In genomic region chr2:25225811-25226379, GRCm38 (mm10) we compare ENCODE assay signal across 10 mouse cellular contexts. TPM values are rescaled to one million over a fixed set of nuclear protein-coding genes. Genes with fewer than 3 reads are reported as not detected.
DNase-seq lines count a peak whose midpoint lies in the region; ATAC-seq and TF ChIP-seq lines count a peak whose summit lies in the region.
"Had no signal": no experiment of that assay in that cellular context is flagged by ENCODE, and none has a peak within 500 bp of the region (broad histone marks: within the 10 kb centered on the region; RNA-seq: fewer than 3 reads in every experiment).

No protein-coding gene starts in this region.

- H3K9ac ChIP-seq in liver, adult 2 months (ENCODE audit: low read depth, low read length), result no peak overlapping the region
- no peak overlapping the region for H3K9ac ChIP-seq in intestine, postnatal 0 days (ENCODE audit: low read depth, low read length)
- H3K9ac ChIP-seq in neural tube, embryonic 15.5 days (replicated peaks), result peak overlapping the region; percentile 63; the same call in 1 of the 2 replicates

- H3K4me1 ChIP-seq in liver, adult 2 months (ENCODE audit: control insufficient read depth, insufficient read depth, low read length), result no peaks in the 10 kb centered on the region
- H3K4me1 ChIP-seq in embryonic fibroblast, embryonic 13.5 days (ENCODE audit: control insufficient read depth, insufficient read depth, low read length), result peaks cover 3% of the 10 kb centered on the region; the same call in 1 of the 2 replicates
- peaks cover 9% of the 10 kb centered on the region; the same call in 1 of the 2 replicates for H3K4me1 ChIP-seq in intestine, postnatal 0 days (replicated peaks; ENCODE audit: control insufficient read depth, insufficient read depth, low read length)
- H3K4me1 ChIP-seq in neural tube, embryonic 15.5 days, result peaks cover 32% of the 10 kb centered on the region

- no peak overlapping the region for H3K4me3 ChIP-seq in liver, adult 2 months (ENCODE audit: insufficient read depth, low read depth, low read length)
- no peak overlapping the region; the same call in 1 of the 2 replicates for H3K4me3 ChIP-seq in embryonic fibroblast, embryonic 13.5 days (ENCODE audit: insufficient read depth, low read length)
- peak overlapping the region; percentile 87; the same call in 1 of the 2 replicates for H3K4me3 ChIP-seq in intestine, postnatal 0 days (ENCODE audit: low read depth, low read length)
- peak overlapping the region; percentile 92; the same call in 1 of the 2 replicates for H3K4me3 ChIP-seq in neural tube, embryonic 15.5 days (replicated peaks)

- no peaks in the 10 kb centered on the region for H3K27me3 ChIP-seq in liver, adult 2 months (ENCODE audit: control insufficient read depth, insufficient read depth, low read length)
- no peaks in the 10 kb centered on the region for H3K27me3 ChIP-seq in intestine, postnatal 0 days (replicated peaks; ENCODE audit: control insufficient read depth, insufficient read depth, low read length)
- H3K27me3 ChIP-seq in neural tube, embryonic 15.5 days (replicated peaks), result no peaks in the 10 kb centered on the region

- H3K36me3 ChIP-seq in liver, adult 2 months (ENCODE audit: control insufficient read depth, insufficient read depth, low read length), result no peaks in the 10 kb centered on the region; the same call in 1 of the 2 replicates
- H3K36me3 ChIP-seq in intestine, postnatal 0 days (ENCODE audit: control insufficient read depth, insufficient read depth), result peaks cover 12% of the 10 kb centered on the region; the same call in 1 of the 2 replicates
- peaks cover 5% of the 10 kb centered on the region; the same call in 1 of the 2 replicates for H3K36me3 ChIP-seq in neural tube, embryonic 15.5 days

- no peaks in the 10 kb centered on the region; the same call in 1 of the 2 replicates for H3K79me2 ChIP-seq in liver, adult 2 months (ENCODE audit: control insufficient read depth, insufficient read depth, low read length)

- no peaks in the 10 kb centered on the region for H3K9me3 ChIP-seq in intestine, postnatal 0 days (ENCODE audit: control insufficient read depth)
- H3K9me3 ChIP-seq in neural tube, embryonic 15.5 days (replicated peaks), result no peaks in the 10 kb centered on the region

- H3K27ac ChIP-seq in liver, adult 2 months (replicated peaks; ENCODE audit: insufficient read depth, low read depth, low read length), result peak overlapping the region; percentile 59
- H3K27ac ChIP-seq in embryonic fibroblast, embryonic 13.5 days (ENCODE audit: insufficient read depth, low read length), result peak overlapping the region; percentile 98
- H3K27ac ChIP-seq in intestine, postnatal 0 days (ENCODE audit: low read depth, low read length), result peak overlapping the region; percentile 94
- peak overlapping the region; percentile 99 for H3K27ac ChIP-seq in neural tube, embryonic 15.5 days (replicated peaks)

- ATAC-seq in intestine, postnatal 0 days, result no peak
- no peak for ATAC-seq in neural tube, embryonic 15.5 days (ENCODE audit: low FRiP score)

- intact Hi-C loops in left cerebral cortex, postnatal 36 days (cut with DNase I), result loop anchor here (2.0 to 5.0 kb wide), 2 partner anchors 34 to 37 kb away; partner anchors contain the start of gene Tprn

- 83% methylated on average over 8 of the region's 8 CpGs for WGBS in liver, adult 2 months
- 69% methylated on average over 8 of the region's 8 CpGs for WGBS in intestine, postnatal 0 days
- 72% methylated on average over 8 of the region's 8 CpGs for WGBS in neural tube, embryonic 15.5 days

- DNase-seq in liver, adult 2 months (ENCODE audit: extremely low read depth, low read depth, low spot score), result no peak
- no peak for DNase-seq in liver
- DNase-seq in frontal cortex, postnatal 14 days (ENCODE audit: low spot score in 2 of 2), result no peak
- no peak for DNase-seq in left cerebral cortex, postnatal 36 days (ENCODE audit: low spot score in 2 of 2)
- DNase-seq in right cerebral cortex, postnatal 25 days, result no peak

- peak overlapping the region; percentile 64 for H3K4me2 ChIP-seq in intestine, postnatal 0 days (replicated peaks; ENCODE audit: low read depth)
- H3K4me2 ChIP-seq in neural tube, embryonic 15.5 days, result peak overlapping the region; percentile 61; the same call in 1 of the 2 replicates

- no peak for TF ChIP-seq CTCF in liver, adult 2 months (IDR thresholded peaks at IDR 0.05; ENCODE audit: low read depth, low read length)
- TF ChIP-seq CTCF in embryonic fibroblast, embryonic 13.5 days (IDR thresholded peaks at IDR 0.05; ENCODE audit: borderline replicate concordance, insufficient read depth, low read length), result no peak
- TF ChIP-seq CTCF in intestine, postnatal 0 days (IDR thresholded peaks at IDR 0.05; ENCODE audit: low read depth), result no peak

- no peak for TF ChIP-seq POLR2A in liver, adult 2 months (IDR thresholded peaks at IDR 0.05; ENCODE audit: extremely low read depth, insufficient read depth, low read length)
- 0 out of 2 replicates have a peak, but pooled peaks have one; percentile 17 for TF ChIP-seq POLR2A in embryonic fibroblast, embryonic 13.5 days (IDR thresholded peaks at IDR 0.05; ENCODE audit: low read depth, low read length)

RNA-seq across cellular contexts. Expression of gene Tubb4b, which starts 1.4 kb away (rescaled TPM):
- total RNA-seq in liver, adult 2 months (2014; rRNA removed), result 80.5 and 129 TPM in 2 replicates
- 253 and 254 TPM in 2 replicates for polyA plus RNA-seq in liver, adult 2 months (2012; rRNA removed)
- polyA plus RNA-seq in embryonic fibroblast, embryonic 13.5 days (2011; ENCODE audit: insufficient read length, low read depth, missing spikeins), result 209 and 237 TPM in 2 replicates
- 453 and 466 TPM in 2 replicates for polyA plus RNA-seq in intestine, postnatal 0 days (2015; fragmentation: Nextera tagmentation; extraction: Ambion mirVana)
- 462 and 502 TPM in 2 replicates for polyA plus RNA-seq in neural tube, embryonic 15.5 days (2015; fragmentation: Nextera tagmentation; extraction: Ambion mirVana)
- 100 to 1,000 TPM; 334 to 390 TPM for total RNA-seq in left cerebral cortex, postnatal 36 days (2021)

RNA-seq across cellular contexts. Expression of gene Fam166a, which starts 7.3 kb away (rescaled TPM):
- total RNA-seq in liver, adult 2 months (2014; rRNA removed), result not detected in 2 replicates
- 0.07 TPM in 1 of 2 replicates, not detected in the other for polyA plus RNA-seq in liver, adult 2 months (2012; rRNA removed)
- not detected in 2 replicates for polyA plus RNA-seq in embryonic fibroblast, embryonic 13.5 days (2011; ENCODE audit: insufficient read length, low read depth, missing spikeins)
- 0.78 and 1.4 TPM in 2 replicates for polyA plus RNA-seq in intestine, postnatal 0 days (2015; fragmentation: Nextera tagmentation; extraction: Ambion mirVana)
- polyA plus RNA-seq in neural tube, embryonic 15.5 days (2015; fragmentation: Nextera tagmentation; extraction: Ambion mirVana), result not detected in 2 replicates
- total RNA-seq in left cerebral cortex, postnatal 36 days (2021), result not detected
- total RNA-seq: hematopoietic stem cell, adult 5-6 weeks had no signal

RNA-seq across cellular contexts. Expression of gene Slc34a3, which starts 8.3 kb away (rescaled TPM):
- not detected in 2 replicates for total RNA-seq in liver, adult 2 months (2014; rRNA removed)
- not detected in 2 replicates for polyA plus RNA-seq in liver, adult 2 months (2012; rRNA removed)
- not detected in 2 replicates for polyA plus RNA-seq in embryonic fibroblast, embryonic 13.5 days (2011; ENCODE audit: insufficient read length, low read depth, missing spikeins)
- polyA plus RNA-seq in intestine, postnatal 0 days (2015; fragmentation: Nextera tagmentation; extraction: Ambion mirVana), result 34.0 and 37.6 TPM in 2 replicates
- polyA plus RNA-seq in neural tube, embryonic 15.5 days (2015; fragmentation: Nextera tagmentation; extraction: Ambion mirVana), result not detected in 2 replicates
- total RNA-seq in left cerebral cortex, postnatal 36 days (2021), result not detected
- total RNA-seq: adrenal gland, postnatal 25 days; hematopoietic stem cell, adult 5-6 weeks had no signal

RNA-seq across cellular contexts. Expression of gene Rnf224, which starts 10.7 kb away (rescaled TPM):
- total RNA-seq in liver, adult 2 months (2014; rRNA removed), result not detected in 2 replicates
- polyA plus RNA-seq in liver, adult 2 months (2012; rRNA removed), result not detected in 2 replicates
- not detected in 2 replicates for polyA plus RNA-seq in embryonic fibroblast, embryonic 13.5 days (2011; ENCODE audit: insufficient read length, low read depth, missing spikeins)
- polyA plus RNA-seq in intestine, postnatal 0 days (2015; fragmentation: Nextera tagmentation; extraction: Ambion mirVana), result 0.09 and 0.25 TPM in 2 replicates
- not detected in 2 replicates for polyA plus RNA-seq in neural tube, embryonic 15.5 days (2015; fragmentation: Nextera tagmentation; extraction: Ambion mirVana)
- not detected for total RNA-seq in left cerebral cortex, postnatal 36 days (2021)
- total RNA-seq: adrenal gland, postnatal 25 days; hematopoietic stem cell, adult 5-6 weeks had no signal

RNA-seq across cellular contexts. Expression of gene Stpg3, which starts 11.5 kb away (rescaled TPM):
- not detected in 2 replicates for total RNA-seq in liver, adult 2 months (2014; rRNA removed)
- polyA plus RNA-seq in liver, adult 2 months (2012; rRNA removed), result not detected in 2 replicates
- polyA plus RNA-seq in embryonic fibroblast, embryonic 13.5 days (2011; ENCODE audit: insufficient read length, low read depth, missing spikeins), result not detected in 2 replicates
- not detected in 2 replicates for polyA plus RNA-seq in intestine, postnatal 0 days (2015; fragmentation: Nextera tagmentation; extraction: Ambion mirVana)
- polyA plus RNA-seq in neural tube, embryonic 15.5 days (2015; fragmentation: Nextera tagmentation; extraction: Ambion mirVana), result not detected in 2 replicates
- under 1 TPM in 1 of 2 experiments, not detected in 1; 0.29 TPM for total RNA-seq in left cerebral cortex, postnatal 36 days (2021)
- total RNA-seq: adrenal gland, postnatal 25 days; hematopoietic stem cell, adult 5-6 weeks had no signal

Comparison
In these comparisons a context has a peak if more than half of its experiments do, and no peak if none do; other contexts are left out.
1. H3K4me3 ChIP-seq: peak in intestine, postnatal 0 days (single experiment) and neural tube, embryonic 15.5 days (single experiment); none in liver, adult 2 months (single experiment) and embryonic fibroblast, embryonic 13.5 days (single experiment).
2. RNA of gene Slc34a3, which starts 8.3 kb away (polyA plus RNA-seq): 34.0 to 37.6 TPM in intestine, postnatal 0 days; not detected in liver, adult 2 months, not detected in embryonic fibroblast, embryonic 13.5 days and not detected in neural tube, embryonic 15.5 days; every median in the first group is over 10 times any median in the second.
3. Peak in every context shown above with its lines, with median percentiles within 50 percentile points of each other: H3K27ac ChIP-seq.